Mouse (Mus musculus): ENCODE results near the gene Smtn.

- TF ChIP-seq POLR2A (IDR thresholded peaks at IDR 0.05; ENCODE audit: low read depth, low read length) (no peak), CTCF (IDR thresholded peaks at IDR 0.05; ENCODE audit: extremely low read depth, insufficient read length, insufficient replicate concordance, low read depth, low read length) (no peak)
Observed at GRCm38 (mm10) chr11:3508226-3508625, 32.2 kb downstream of the Smtn start.
